Mouse (Mus musculus) MEL (cell line): ENCODE measurements at regions not wholly inside any gene's neighbourhood (a gene's known extent, or its start where the extent isn't known, plus 50 kb on each side); places are given as distances from the start of the nearest gene placed in this dataset.

Experiments used
- DNase-seq: peaks from one replicate; pipeline ENCODE4 v3.0.0; 2011; ENCODE audit warnings: low read depth, low spot score
- H3K27ac ChIP-seq: 2 replicates; pipeline ENCODE4 v1.5.1; 2012; ENCODE audit warnings: low read depth, mild to moderate bottlenecking, control low read depth, low read length, moderate library complexity; ENCODE audit not compliant: control insufficient read depth
- H3K27me3 ChIP-seq, 2 experiments: fragments of 150-350 bp in 1 of 2; sonication (generic) in 1 of 2; 2 replicates each; pipeline ENCODE4 v1.6.1; 2012; ENCODE audit warnings: low read length in 2 of 2, mild to moderate bottlenecking in 2 of 2, improper control_type of control experiment in 1 of 2, moderate library complexity in 1 of 2; ENCODE audit not compliant: insufficient read depth in 2 of 2, control insufficient read depth in 1 of 2
- H3K36me3 ChIP-seq, 2 experiments: 2 replicates each; pipeline ENCODE4 v1.6.1; 2012 to 2014; ENCODE audit warnings: low read length in 2 of 2, improper control_type of control experiment in 1 of 2, inconsistent platforms in 1 of 2, mild to moderate bottlenecking in 1 of 2; ENCODE audit not compliant: insufficient read depth in 2 of 2, control insufficient read depth in 1 of 2
- H3K4me1 ChIP-seq, 2 experiments: fragments of 150-350 bp in 1 of 2; sonication (generic) in 1 of 2; 2 replicates each; pipeline ENCODE4 v1.6.1; 2012; ENCODE audit warnings: low read length in 2 of 2, improper control_type of control experiment in 1 of 2, mild to moderate bottlenecking in 1 of 2; ENCODE audit not compliant: insufficient read depth in 2 of 2, control insufficient read depth in 1 of 2
- H3K4me3 ChIP-seq, 2 experiments: fragments of 150-350 bp in 1 of 2; sonication (generic) in 1 of 2; 2 replicates each; pipeline ENCODE4 v1.5.1; 2012; ENCODE audit warnings: low read depth in 2 of 2, low read length in 2 of 2, mild to moderate bottlenecking in 2 of 2, moderate library complexity in 2 of 2, control low read depth in 1 of 2, improper control_type of control experiment in 1 of 2; ENCODE audit not compliant: control insufficient read depth in 1 of 2, insufficient read depth in 1 of 2
- H3K79me2 ChIP-seq: 2 replicates; pipeline ENCODE4 v1.6.1; 2012; ENCODE audit warnings: mild to moderate bottlenecking, low read length, moderate library complexity; ENCODE audit not compliant: control insufficient read depth, poor library complexity, insufficient read depth
- H3K9ac ChIP-seq: 2 replicates; pipeline ENCODE4 v1.6.1; 2012; ENCODE audit warnings: low read depth, mild to moderate bottlenecking, control low read depth, low read length, moderate library complexity; ENCODE audit not compliant: control insufficient read depth, poor library complexity, severe bottlenecking
- H3K9me3 ChIP-seq: fragments of 150-350 bp; sonication (generic); replicated peaks from 2 replicates; pipeline ENCODE4 v1.6.1; 2012; ENCODE audit warnings: mild to moderate bottlenecking, low read length, improper control_type of control experiment, moderate library complexity; ENCODE audit not compliant: insufficient read depth
- E2F4 ChIP-seq: IDR thresholded peaks from 2 replicates; pipeline ENCODE4 v1.6.1; 2011; ENCODE audit warnings: low read depth, low read length, improper control_type of control experiment, borderline replicate concordance
- ELF1 ChIP-seq: IDR thresholded peaks from 2 replicates; pipeline ENCODE4 v1.6.1; 2014; ENCODE audit warnings: low read depth, mild to moderate bottlenecking, inconsistent platforms, low read length, improper control_type of control experiment, moderate library complexity
- EP300 ChIP-seq, 2 experiments: IDR thresholded peaks; 2 replicates each; pipeline ENCODE4 v1.6.1; 2011; ENCODE audit warnings: improper control_type of control experiment in 2 of 2, low read length in 2 of 2, low read depth in 1 of 2, mild to moderate bottlenecking in 1 of 2
- GABPA ChIP-seq: IDR thresholded peaks from 2 replicates; pipeline ENCODE4 v1.6.1; 2012; ENCODE audit warnings: low read depth, mild to moderate bottlenecking, inconsistent platforms, low read length, improper control_type of control experiment, moderate library complexity
- GATA1 ChIP-seq: IDR thresholded peaks from 2 replicates; pipeline ENCODE4 v1.6.1; 2011; ENCODE audit warnings: low read depth, low read length, improper control_type of control experiment
- JUND ChIP-seq: IDR thresholded peaks from 2 replicates; pipeline ENCODE4 v1.6.1; 2011; ENCODE audit warnings: low read depth, mild to moderate bottlenecking, improper control_type of control experiment, low read length
- KAT2A ChIP-seq: conservative IDR thresholded peaks from 2 replicates; pipeline ENCODE4 v1.6.1; 2012; ENCODE audit warnings: low read depth, low read length, improper control_type of control experiment, inconsistent platforms
- MEF2A ChIP-seq: IDR thresholded peaks from 2 replicates; pipeline ENCODE4 v1.6.1; 2014; ENCODE audit warnings: low read depth, mild to moderate bottlenecking, inconsistent platforms, low read length, improper control_type of control experiment; ENCODE audit not compliant: poor library complexity, insufficient replicate concordance, severe bottlenecking; ENCODE audit errors: extremely low read depth
- MXI1 ChIP-seq: IDR thresholded peaks from 2 replicates; pipeline ENCODE4 v1.6.1; 2011; ENCODE audit warnings: mild to moderate bottlenecking, low read depth, low read length, improper control_type of control experiment
- MYC ChIP-seq: IDR thresholded peaks from 2 replicates; pipeline ENCODE4 v1.6.1; 2011; ENCODE audit warnings: low read depth, mild to moderate bottlenecking, low read length, improper control_type of control experiment, moderate library complexity
- NRF1 ChIP-seq: IDR thresholded peaks from 2 replicates; pipeline ENCODE4 v1.6.1; 2014; ENCODE audit warnings: low read depth, mild to moderate bottlenecking, inconsistent platforms, low read length, improper control_type of control experiment, moderate library complexity; ENCODE audit not compliant: poor library complexity, insufficient read depth, severe bottlenecking
- POLR2AphosphoS2 ChIP-seq: IDR thresholded peaks from 2 replicates; pipeline ENCODE4 v1.6.1; 2011; ENCODE audit warnings: low read length, improper control_type of control experiment
- POLR2AphosphoS5 ChIP-seq: IDR thresholded peaks from 2 replicates; pipeline ENCODE4 v1.6.1; 2012; ENCODE audit warnings: low read depth, borderline replicate concordance, mild to moderate bottlenecking, inconsistent platforms, low read length, moderate library complexity, mixed read lengths
- SIN3A ChIP-seq: IDR thresholded peaks from 2 replicates; pipeline ENCODE4 v1.6.1; 2012; ENCODE audit warnings: low read length, improper control_type of control experiment, inconsistent platforms
- SMC3 ChIP-seq: IDR thresholded peaks from 2 replicates; pipeline ENCODE4 v1.6.1; 2011; ENCODE audit warnings: low read depth, low read length, improper control_type of control experiment
- TAL1 ChIP-seq: IDR thresholded peaks from 2 replicates; pipeline ENCODE4 v1.6.1; 2012; ENCODE audit warnings: mild to moderate bottlenecking, inconsistent platforms, low read length, moderate library complexity, mixed read lengths
- TCF12 ChIP-seq: IDR thresholded peaks from 2 replicates; pipeline ENCODE4 v1.6.1; 2014; ENCODE audit warnings: low read depth, mild to moderate bottlenecking, inconsistent platforms, low read length, improper control_type of control experiment, moderate library complexity
- UBTF ChIP-seq: IDR thresholded peaks from 2 replicates; pipeline ENCODE4 v1.6.1; 2012; ENCODE audit warnings: low read depth, mild to moderate bottlenecking, inconsistent platforms, low read length, improper control_type of control experiment, moderate library complexity, borderline replicate concordance; ENCODE audit not compliant: insufficient read depth
- USF1 ChIP-seq: IDR thresholded peaks from 2 replicates; pipeline ENCODE4 v1.6.1; 2014; ENCODE audit warnings: low read depth, mild to moderate bottlenecking, inconsistent platforms, low read length, improper control_type of control experiment, moderate library complexity
- ZKSCAN1 ChIP-seq: IDR thresholded peaks from 2 replicates; pipeline ENCODE4 v1.6.1; 2012; ENCODE audit warnings: low read depth, mild to moderate bottlenecking, inconsistent platforms, low read length, improper control_type of control experiment, moderate library complexity
- ZMIZ1 ChIP-seq: IDR thresholded peaks from 2 replicates; pipeline ENCODE4 v1.6.1; 2012; ENCODE audit warnings: low read depth, mild to moderate bottlenecking, inconsistent platforms, low read length, improper control_type of control experiment, moderate library complexity
- ZNF384 ChIP-seq: IDR thresholded peaks from 2 replicates; pipeline ENCODE4 v1.6.1; 2012; ENCODE audit warnings: low read depth, mild to moderate bottlenecking, inconsistent platforms, low read length, improper control_type of control experiment

GRCm38 (mm10) chr13:51016209-51016608 lies 84.5 kb upstream of the Spin1 start:
- Histone ChIP-seq H3K27me3 (no peaks in the 10 kb centered on the region), H3K9me3 (no peaks in the 10 kb centered on the region), H3K4me1 (no peaks in the 10 kb centered on the region), H3K36me3 (no peaks in the 10 kb centered on the region), H3K27ac (no peak overlapping the region), H3K9ac (no peak overlapping the region), H3K79me2 (no peaks in the 10 kb centered on the region), H3K4me3 (no peak overlapping the region)
- TF ChIP-seq SMC3, result no peak
- TF ChIP-seq TCF12, result no peak
- TF ChIP-seq MXI1, result no peak
- TF ChIP-seq EP300 (IDR thresholded peaks at IDR 0.05; ENCODE audit: low read depth in 1 of 2, low read length in 2 of 2), result no peak
- TF ChIP-seq JUND, result no peak
- TF ChIP-seq ELF1, result no peak
- TF ChIP-seq UBTF, result no peak
- TF ChIP-seq MYC, result no peak
- no peak for TF ChIP-seq GATA1
- no peak for TF ChIP-seq ZMIZ1
- no peak for TF ChIP-seq E2F4
- TF ChIP-seq TAL1, result no peak
- TF ChIP-seq USF1, result no peak
- no peak for TF ChIP-seq ZKSCAN1
- no peak for TF ChIP-seq POLR2AphosphoS5
- TF ChIP-seq KAT2A, result no peak
- no peak for TF ChIP-seq SIN3A
- no peak for TF ChIP-seq ZNF384
- TF ChIP-seq MEF2A, result no peak
- no peak for TF ChIP-seq GABPA
- no peak for DNase-seq

DNA sequence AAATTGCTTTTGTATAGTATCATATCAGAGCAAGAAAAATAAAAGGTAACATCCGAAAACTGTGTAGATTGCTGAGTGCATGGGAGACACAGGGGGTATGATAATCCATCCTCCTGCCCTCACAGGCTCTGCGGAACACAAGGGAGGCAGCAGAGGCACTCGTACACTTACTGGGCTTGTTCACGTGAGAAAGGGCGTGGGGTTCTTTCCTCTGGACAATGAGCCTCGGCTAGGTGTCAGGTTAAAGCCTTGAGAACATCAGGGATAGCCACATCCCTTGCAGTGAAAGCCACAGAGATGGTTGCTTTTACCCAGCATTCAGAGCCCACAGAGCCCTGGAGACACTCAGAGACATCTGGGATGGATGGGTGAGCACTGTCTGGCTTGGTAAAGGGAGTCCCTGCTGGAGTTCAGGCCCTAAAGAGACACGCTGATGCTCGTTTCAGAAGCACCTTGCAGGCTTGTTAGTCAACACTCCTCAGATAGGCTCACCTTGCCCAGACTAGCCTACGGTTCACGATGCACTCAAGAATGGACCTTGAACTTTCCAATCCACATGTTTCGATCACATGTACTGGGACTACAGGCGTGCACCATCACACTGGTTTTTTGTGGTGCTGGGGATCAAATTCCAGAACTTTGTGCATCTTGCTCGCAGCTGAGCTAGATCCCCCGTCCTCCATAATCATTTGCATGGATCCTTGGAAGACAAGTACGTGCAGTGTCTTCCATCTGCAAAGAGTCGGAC lies 83.5 kb upstream of the Spin1 start:
- no peak overlapping the region for H3K27ac ChIP-seq
- no peaks in the 10 kb centered on the region for H3K79me2 ChIP-seq
- no peaks in the 10 kb centered on the region for H3K9me3 ChIP-seq
- TF ChIP-seq NRF1 (no peak), EP300 (IDR thresholded peaks at IDR 0.05; ENCODE audit: low read depth in 1 of 2, low read length in 2 of 2) (no peak), ELF1 (no peak), POLR2AphosphoS2 (no peak), UBTF (no peak), SMC3 (no peak)
- H3K4me3 ChIP-seq, result no peak overlapping the region
- H3K36me3 ChIP-seq, result no peaks in the 10 kb centered on the region
- no peak overlapping the region for H3K9ac ChIP-seq
- H3K27me3 ChIP-seq, result no peaks in the 10 kb centered on the region
- DNase-seq, result no peak
- H3K4me1 ChIP-seq, result no peaks in the 10 kb centered on the region
